Mouse (Mus musculus): ENCODE data around the gene Runx1.

Runx1 gene

DNA sequence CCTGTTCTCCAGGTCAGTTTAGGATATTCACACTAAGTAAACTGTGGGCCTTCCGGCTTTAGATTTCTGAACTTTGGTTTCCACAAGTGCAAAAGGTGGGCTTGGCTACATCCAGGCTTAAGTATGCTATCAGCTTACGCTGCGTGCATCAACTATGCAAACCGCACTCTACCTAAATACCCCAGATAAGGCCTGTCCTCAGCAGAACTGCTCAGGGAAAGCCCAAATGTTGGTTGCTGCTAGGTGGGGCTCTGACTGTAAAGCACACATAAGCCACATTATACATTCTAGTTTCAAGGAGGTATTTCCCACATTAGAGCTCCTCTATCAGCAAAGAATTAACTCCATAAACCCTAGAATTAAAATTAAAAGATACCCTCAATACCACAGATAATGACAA, 33.0 kb downstream of the Runx1 start:
- DNase-seq: no peak

DNA sequence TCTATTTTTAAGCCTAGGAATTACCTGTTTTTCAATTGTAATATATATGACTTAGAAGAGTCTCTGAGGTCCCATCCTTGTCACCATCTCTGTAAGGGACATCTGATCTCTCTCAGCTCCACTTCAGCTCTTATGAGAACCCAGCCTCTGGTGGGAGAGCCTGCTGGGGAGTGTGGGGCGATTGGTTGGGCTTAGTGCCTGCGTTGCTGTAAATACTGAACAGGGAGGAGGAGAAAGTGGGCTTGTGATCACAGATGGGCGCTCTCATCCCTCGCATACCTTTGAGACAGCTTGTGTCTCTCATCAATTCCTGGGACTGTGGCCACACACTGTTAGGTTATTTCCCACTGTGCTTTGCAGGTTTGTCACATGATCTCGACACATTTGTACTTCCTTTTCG, 35.3 kb downstream of the Runx1 start:
- DNase-seq: no peak

DNA sequence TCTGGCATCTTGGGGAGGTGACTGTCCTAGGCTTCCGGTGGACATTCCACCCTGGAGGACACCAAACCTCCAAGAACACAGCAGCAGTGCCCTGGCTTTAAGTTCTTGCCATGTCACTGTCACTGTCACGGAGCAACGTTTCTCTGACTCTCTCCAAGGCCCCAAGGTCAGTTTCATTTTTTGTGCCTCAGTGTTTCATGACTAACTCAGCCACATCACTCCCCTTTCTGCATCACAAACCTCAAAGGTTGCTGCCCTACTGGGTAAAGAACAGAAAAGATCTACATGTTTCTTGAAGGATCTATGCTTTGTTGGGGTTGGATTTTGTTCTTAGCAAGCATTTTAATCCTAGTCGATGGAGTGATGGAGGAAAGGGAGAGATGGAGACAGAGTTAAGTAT, 36.1 kb downstream of the Runx1 start:
- no peak for DNase-seq

DNA sequence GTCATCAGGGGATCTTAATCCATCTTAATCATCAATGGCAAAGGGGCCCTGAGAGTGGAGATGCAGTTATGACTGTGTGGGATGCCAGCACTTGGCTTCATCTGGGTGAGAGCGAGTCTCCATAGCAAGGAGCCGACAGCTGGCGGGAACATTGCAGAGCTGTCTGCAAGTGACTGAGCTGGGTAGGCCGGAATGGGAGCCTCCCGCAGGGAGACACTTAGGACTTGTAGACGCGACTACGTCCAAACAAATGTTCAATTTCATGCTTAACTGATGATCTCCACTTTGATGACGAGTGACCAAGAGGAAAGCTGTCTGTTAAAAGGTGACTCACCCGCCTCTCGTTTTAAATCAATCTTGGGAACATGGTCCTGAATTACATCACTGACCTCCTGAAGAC, 37.5 kb downstream of the Runx1 start:
- DNase-seq: peak; percentile 26

DNA sequence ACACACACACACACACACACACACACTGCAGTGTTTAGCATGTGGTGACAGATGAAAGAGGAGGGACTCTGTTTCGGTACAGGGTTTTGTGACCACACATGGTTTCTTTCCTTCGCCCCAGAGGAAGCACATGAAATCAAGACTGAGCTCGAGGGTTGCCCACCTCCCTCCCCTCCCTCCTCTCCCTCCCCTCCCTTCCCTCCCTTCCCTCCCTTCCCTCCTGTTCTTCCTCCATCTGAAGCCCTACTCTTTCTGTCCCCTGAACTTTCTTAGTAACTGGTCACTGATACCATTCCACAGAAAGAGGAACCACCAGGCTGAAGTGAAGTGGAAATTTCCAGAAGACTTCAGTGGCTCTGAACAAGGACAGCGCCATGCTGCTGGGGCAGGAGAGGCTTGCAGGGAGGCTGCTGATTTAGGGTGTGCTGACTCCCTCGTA, 39.0 kb downstream of the Runx1 start:
- DNase-seq: no peak

DNA sequence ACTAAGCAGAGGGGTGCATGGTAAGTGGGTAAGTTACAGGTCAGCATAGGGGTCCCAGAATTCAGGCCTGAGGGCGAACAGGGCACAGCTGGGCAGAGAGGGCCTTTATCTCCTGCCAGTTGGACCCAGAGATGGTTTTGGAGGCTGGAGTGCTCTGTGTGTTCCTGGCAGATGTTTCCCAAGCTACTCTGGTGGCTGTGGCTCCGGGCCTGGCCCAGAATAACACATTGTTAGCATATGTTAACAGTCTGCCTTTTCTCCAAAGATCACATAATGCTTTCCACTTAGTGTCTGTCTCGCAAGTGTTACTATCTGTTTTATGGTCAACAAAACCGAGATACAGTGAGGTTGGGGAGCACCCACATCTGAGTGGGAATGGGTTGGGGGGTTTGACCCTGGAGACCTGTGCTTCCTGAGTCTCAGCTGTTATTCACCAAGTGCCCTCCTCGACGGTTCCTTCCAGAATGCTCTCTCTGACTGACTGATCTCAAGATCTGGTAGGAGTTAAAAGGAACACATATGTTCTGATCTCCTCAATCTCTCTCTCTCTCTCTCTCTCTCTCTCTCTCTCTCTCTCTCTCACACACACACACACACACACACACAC, 39.6 kb downstream of the Runx1 start:
- DNase-seq: no peak

DNA sequence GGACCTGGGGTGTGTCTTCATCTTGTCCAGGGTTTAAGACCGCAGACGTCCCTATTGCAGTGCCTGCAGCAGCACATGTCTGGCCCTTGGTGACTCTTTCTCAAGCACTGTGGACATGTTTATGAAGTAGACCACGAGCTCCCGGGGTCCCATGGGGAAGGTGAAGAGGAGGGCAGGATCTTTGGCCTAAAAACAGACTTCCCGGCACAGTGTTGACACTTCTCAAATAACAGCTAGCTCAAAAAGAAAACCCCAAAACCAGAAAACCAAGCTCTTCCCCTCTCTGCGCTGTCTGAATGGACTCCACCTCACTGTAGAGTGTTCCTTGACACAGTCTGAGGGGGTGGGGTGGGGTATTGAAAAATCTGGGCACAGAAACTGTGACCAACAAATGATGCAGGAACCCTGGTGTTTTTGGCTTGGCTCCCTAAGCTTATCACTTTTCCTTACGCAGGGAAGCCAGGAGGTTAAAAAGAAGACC, 42.3 kb downstream of the Runx1 start:
- DNase-seq: no peak

DNA sequence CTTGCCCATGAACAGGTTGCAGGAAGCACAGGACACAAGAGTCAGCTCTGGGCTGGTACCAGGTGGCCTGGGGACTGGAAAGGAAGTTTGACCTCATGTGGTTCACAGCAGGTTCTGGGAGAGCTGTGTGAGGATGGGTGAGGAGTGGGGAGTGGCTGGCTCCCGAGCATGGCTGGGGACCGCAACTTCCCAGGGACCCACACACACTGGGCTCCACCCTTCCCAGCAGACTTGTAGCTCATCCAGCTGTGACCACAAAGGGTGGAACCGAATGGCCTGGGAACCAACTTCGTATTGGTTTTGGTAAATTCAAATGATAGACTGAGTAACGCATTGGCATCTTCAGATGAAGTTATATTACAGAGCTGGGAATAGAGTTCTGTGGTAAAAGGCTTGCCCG, 43.5 kb downstream of the Runx1 start:
- no peak for DNase-seq

DNA sequence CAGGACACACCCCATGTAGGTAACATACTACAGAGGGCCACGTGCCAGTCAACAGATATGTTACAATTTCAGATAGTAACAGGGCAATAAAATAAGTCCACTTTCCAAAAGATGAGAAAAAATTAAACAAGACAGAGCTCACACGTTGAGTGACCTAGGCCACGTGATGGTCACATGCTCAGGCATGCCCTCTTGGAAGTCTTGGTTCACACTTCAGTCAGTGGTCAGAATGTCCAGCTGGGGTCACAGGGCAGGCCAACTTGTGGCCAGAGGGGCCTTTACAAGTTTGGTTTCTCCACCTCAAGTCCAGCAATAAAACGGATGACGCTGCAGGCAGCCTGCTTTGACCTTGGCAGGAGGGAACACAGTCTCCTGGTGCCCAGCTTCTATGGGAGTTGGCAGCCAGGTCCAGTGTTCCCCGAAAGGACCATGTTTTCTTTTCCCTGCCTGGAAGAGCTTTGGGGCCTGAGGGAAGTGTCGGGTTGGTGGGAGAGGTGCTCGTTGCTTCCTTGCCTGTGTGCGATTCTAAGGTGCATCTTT, 46.0 kb downstream of the Runx1 start:
- no peak for DNase-seq

DNA sequence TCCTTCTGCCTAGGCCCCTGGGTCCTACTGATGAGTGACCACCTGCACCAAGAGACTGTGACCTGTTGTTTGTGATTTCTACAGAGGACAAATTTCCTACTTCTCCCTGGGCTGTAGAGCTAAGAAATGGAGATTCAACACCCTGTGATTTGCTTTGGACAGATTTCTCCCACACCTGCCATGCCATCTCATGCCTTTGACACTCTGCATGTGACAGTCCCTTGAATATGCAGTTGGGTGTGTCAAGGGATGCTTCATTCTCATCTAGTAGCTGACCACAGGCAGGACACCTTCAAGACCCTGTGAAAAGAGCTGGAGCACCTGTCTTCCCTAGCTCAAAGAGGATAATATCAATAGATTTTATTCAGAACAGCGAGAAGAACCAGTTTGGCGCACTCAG, 46.8 kb downstream of the Runx1 start:
- DNase-seq: no peak

DNA sequence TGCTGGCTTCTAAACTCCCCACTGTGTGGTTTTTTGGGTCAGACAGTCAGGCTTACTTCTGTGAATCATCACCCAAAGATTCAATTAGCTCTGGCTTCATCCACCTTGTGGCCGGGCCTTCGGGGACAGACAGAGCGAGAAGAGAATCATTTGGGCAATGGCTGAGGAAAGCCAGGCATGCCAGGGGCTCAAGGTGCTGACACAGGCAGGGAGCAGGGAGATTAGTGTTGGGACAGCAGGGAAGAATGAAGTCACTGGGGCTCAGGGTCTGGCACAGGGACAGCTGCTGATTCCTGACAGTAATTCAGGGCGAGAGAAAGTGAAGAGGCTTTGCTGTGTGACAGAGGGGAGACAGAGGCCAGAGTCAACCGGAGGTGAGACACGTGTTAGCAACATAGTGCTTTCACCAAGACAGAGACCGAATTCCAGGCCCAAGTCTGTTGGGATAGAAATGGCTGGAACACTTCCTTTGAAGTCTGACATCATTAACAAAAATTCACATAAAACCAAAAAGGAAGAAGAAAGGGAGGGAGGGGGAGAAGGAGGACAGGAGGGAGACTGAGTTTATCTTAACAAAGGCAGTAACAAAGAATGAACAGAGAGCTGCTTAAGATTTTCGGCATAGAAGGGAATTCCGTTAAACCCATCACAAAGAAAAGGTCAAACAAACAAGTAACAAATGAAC, 47.7 kb downstream of the Runx1 start:
- DNase-seq: no peak

DNA sequence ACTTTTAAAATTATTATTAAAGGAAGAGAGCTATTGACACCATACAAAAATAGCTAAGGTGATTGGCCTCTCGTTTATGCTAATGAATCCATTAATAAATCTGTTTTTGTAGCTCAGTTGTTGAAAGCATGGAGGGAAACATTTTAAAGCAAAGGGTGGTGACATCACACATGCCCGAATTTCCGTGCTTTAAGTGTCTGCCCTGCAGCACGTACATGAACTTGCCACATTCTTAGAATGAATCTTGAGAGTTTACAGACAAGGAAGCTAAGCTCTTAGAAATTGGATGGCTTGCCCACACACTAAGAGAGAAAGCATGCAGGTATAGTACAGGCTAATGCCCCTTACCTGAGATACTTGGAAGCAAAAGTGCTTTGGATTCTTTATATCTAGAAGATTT, 58.1 kb downstream of the Runx1 start:
- DNase-seq: no peak

DNA sequence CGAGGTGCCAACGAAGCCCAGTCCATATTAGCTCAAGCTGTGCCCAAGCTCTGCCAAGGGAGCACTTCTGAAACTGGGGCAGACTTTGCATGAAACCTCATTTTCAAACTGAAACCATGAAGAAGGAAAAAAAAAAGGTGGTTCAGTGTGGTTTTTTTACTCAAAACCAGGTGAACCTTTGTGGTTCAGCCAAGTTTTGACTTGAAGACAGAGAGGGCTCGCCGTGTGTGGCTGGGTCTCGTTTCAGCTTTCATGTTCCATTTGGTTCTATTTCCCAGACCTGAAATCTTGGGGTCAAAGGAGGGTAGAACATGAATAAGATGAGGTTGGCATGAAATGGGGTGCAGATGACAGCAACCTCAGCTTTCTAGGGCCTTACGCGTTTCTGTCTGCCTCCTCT, 58.5 kb downstream of the Runx1 start:
- no peak for DNase-seq

DNA sequence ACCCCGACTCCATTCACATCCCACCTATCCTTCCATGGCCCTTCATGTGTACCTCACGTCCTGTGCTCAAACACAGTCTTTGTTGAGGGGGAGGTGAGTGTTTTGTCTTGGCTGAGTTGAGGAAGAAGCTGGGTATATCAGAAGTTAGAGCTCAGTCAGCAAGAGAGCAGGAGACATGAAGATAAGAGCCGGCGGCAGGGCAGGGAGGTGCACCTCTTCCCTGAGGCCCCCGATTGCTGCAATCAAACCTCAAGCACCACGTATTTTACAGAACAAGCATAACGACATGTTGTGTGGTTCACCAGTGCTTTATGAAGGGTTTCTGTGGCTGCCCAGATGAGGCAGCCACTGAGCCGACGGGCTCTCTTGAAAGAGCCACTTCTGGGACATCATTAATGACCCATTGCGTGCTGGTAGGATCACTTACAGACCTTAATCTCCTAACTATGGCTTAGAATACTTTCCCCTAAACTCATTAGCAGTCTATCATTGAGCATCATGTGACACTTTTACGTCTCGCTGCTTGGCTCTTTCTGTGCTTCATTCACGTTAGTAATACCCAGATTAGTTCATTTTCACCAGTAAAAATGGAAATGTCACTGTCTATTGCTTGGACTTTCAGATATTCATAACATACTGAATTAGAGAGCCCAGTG, 61.1 kb downstream of the Runx1 start:
- DNase-seq: no peak

DNA sequence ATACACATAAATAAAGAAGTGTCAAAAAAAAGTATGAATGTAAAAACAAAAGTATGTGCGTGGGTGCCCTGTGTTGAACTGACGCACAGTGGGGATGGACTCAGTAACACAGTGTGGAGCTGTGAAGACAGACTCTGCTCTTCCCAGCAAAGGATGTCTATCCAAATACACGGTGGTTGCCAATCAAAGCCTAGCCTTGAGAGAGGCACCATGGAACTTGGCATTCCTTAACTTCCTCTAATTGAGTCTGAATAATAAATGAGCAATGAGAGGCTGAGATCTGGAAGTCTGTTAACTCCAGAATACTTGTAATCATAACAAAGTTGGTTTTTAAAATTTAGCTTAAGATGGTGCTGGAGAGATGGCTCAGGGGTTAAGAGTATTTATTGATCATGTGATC, 62.3 kb downstream of the Runx1 start:
- DNase-seq: no peak

DNA sequence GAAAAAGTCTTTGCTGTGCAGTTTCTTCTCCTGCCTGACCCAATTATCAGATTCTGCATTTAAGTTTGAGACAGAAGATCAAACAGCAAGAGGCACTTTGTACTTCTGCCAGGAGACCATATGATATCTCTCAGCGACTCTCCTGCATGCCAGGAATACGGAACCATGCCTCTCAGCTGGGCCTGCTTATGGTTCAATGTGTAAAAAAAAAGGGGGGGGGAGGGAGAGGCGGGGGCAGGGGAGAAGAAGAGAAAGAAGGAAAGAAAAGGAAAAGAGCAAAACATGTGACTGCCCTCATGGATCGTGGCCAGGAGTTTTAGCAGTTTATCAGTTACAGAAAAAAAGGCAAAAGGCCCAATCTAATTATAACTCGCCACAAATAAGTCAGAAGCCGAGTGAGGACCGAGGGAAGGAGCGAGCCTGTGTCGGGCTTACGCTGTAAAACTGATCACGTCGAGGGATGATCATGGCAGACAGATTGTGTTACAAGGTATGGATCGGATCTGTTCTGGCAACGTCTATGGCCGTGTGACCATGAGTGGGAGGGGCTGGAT, 63.9 kb downstream of the Runx1 start:
- DNase-seq: no peak

DNA sequence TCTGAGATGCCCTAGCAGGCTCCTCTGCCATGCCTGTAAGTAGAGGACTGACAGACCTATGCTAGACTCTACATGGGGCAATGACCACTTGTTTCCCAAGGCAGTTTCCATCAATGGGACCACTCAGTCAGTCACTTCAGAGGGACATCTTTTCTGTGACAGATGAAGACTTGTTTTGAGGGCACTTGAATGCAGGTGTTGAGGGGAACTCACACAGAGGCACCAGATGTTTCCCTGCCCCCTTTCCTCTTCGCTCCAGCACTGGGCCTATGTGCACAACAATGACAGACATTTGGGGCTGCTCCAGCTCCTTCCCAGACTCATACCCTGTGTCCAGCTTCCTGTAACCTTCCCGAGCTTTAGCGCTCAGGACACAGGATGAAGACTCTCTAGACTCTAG, 65.9 kb downstream of the Runx1 start:
- no peak for DNase-seq

DNA sequence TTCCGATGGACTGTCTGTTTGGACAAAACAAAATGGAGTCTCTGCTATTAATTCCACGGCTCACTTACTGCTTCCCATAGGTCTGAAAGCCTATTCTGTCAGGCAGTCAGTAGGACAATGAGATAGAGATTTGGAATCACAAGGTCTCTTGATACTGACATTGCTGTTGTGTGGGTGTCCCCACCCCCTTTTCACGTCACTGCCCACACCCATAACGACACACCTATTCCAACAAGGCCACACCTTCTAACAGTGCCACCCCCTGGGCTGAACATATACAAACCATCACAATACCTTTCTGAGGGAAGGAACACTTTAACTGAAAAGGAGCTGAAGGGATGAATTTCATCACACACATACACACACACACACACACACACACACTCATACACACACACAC, 68.4 kb downstream of the Runx1 start:
- DNase-seq: no peak

DNA sequence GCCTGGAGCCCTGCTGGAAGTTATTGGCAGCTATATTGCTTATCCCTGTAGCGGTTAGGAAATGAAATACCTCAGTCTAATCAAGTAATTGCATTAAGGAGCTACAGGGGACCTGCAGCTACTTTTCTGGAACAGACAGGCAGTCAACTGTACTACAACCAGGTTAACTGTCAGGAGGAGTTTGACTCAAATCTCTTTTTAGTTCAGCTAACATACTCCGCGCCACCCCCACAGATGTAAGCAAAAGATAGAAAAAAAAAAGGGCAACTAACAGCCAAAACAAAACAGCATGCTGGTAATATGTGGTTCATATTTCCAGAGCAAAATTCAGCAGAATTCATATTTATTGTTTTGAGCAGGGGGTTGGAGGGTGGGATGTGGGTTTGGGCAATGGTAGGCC, 72.0 kb downstream of the Runx1 start:
- no peak for DNase-seq

DNA sequence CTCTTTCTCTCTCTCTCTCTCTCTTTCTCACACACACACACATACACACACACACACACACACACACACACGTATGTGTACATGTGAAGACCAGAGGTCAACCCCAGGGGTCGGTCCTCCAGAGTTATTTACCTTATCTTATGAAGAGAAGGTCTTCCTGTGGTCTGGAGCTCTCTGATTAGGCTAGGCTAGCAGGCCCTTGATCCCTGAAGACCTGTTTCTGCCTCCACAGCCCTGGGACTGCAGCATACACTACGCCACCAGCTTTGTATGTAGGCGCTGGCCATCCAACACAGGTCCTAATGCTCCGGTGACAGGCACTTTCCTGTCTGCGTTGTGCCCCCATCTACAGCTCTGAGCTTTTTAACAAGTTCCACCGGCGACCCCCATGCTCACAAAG, 72.8 kb downstream of the Runx1 start:
- DNase-seq: no peak

DNA sequence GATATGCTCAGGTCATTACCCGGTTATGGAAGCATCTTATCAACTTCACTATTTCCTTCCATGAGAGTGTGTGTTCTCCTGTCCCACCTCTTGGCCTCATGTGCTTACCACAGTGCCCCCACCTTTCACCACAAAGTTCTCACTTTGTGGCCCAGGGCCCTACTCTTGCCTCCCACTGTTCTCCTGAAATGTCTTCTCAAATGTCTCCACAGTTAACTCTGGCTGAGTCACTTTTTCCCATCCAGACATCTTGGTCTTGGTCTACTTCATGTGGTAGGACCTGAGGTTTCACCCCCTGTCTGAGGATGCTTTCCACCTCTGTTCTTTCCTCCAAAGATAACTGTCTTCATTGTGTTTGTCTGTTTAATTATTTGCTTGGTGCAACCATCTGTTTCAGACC, 77.7 kb downstream of the Runx1 start:
- no peak for DNase-seq

DNA sequence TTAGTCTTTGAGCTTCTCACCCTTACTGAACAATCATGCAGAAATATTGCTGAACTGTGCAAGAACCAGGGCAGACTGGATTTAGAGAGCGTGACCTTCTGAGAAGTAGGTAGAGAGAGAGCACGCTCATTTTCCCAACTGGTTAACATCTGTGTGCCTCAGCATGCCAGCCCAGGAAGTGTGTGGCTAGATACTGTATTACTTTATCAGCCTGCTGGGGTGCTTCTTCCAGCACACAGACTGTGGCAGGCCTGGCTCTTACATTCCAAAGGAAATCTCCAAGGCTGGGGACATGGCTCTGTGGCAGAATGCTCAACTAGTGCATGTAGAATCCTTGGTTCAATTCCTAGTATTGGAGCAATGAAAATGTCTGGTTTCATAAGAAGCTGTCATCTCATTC, 78.9 kb downstream of the Runx1 start:
- no peak for DNase-seq

DNA sequence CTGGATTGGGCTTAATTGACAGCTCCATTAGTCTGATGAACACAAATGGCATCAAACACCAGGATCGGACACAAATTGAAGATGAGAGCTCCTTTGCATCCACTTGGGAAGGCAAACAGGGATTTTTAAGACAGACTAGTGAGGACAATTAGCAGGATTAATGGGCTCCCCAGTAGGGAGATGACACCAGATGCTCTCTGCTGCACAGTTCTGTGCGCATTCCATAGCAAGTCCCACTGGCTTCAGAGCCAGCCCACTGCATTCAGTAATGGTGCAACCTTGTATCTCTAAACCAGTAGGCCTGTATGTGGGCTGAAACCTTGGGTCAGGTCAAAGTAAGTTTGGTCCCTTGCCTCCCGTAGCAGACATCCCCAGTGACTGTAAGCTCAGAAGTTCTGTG, 80.7 kb downstream of the Runx1 start:
- DNase-seq: no peak
